Mouse (Mus musculus): ENCODE results near the gene Tmco3. TPM values are rescaled to one million over a fixed set of nuclear protein-coding genes. Genes with fewer than 3 reads are reported as not detected.

Tmco3 gene
- total and polyA plus RNA-seq, 2 experiments from 2014 or later: 23.5 to 31.4 TPM

GRCm38 (mm10) chr8:13276941-13277447 is 11.0 kb upstream of the Tmco3 start:
- Histone ChIP-seq H3K27me3 (ENCODE audit: insufficient read depth, low read length) (no peaks in the 10 kb centered on the region), H3K4me3 (ENCODE audit: low read depth, low read length) (no peak overlapping the region), H3K36me3 (ENCODE audit: insufficient read depth, low read length) (peaks cover 19% of the 10 kb centered on the region), H3K27ac (ENCODE audit: low read depth, low read length) (no peak overlapping the region), H3K9me3 (ENCODE audit: low read length) (no peaks in the 10 kb centered on the region), H3K4me2 (ENCODE audit: low read depth, low read length, poor library complexity, severe bottlenecking) (no peak overlapping the region), H3K9ac (replicated peaks; ENCODE audit: low read length, poor library complexity, severe bottlenecking) (no peak overlapping the region), H3K4me1 (ENCODE audit: insufficient read depth, low read length) (no peaks in the 10 kb centered on the region)
- no peak for ATAC-seq (ENCODE audit: low FRiP score)
- no peak for TF ChIP-seq CTCF (IDR thresholded peaks at IDR 0.05)
- no peak for DNase-seq (ENCODE audit: low spot score)
- 93% methylated on average over 5 of the region's 5 CpGs for WGBS

- Histone ChIP-seq H3K27me3 (ENCODE audit: insufficient read depth, low read length) (no peaks in the 10 kb centered on the region), H3K9me3 (ENCODE audit: low read length) (no peaks in the 10 kb centered on the region), H3K9ac (replicated peaks; ENCODE audit: low read length, poor library complexity, severe bottlenecking) (no peak overlapping the region), H3K4me2 (ENCODE audit: low read depth, low read length, poor library complexity, severe bottlenecking) (no peak overlapping the region), H3K36me3 (ENCODE audit: insufficient read depth, low read length) (peaks cover 6% of the 10 kb centered on the region; the same call in 1 of the 2 replicates), H3K4me3 (ENCODE audit: low read depth, low read length) (no peak overlapping the region), H3K27ac (ENCODE audit: low read depth, low read length) (no peak overlapping the region), H3K4me1 (ENCODE audit: insufficient read depth, low read length) (peaks cover 7% of the 10 kb centered on the region; the same call in 1 of the 2 replicates)
- TF ChIP-seq CTCF (IDR thresholded peaks at IDR 0.05): peak; percentile 46
- ATAC-seq (ENCODE audit: low FRiP score) (no peak), DNase-seq (ENCODE audit: low spot score) (no peak)
- 90% methylated on average over 1 of the region's 1 CpGs for WGBS
Measured at GRCm38 (mm10) chr8:13283200-13283599, 4.8 kb upstream of the Tmco3 start.

GRCm38 (mm10) chr8:13287304-13287691 is 692 bp upstream of the Tmco3 start:
- no peak for TF ChIP-seq CTCF (IDR thresholded peaks at IDR 0.05)
- Histone ChIP-seq H3K4me2 (ENCODE audit: low read depth, low read length, poor library complexity, severe bottlenecking) (peak overlapping the region; percentile 93), H3K9ac (replicated peaks; ENCODE audit: low read length, poor library complexity, severe bottlenecking) (peak overlapping the region; percentile 73), H3K4me3 (ENCODE audit: low read depth, low read length) (peak overlapping the region; percentile 84), H3K36me3 (ENCODE audit: insufficient read depth, low read length) (peaks cover 5% of the 10 kb centered on the region; the same call in 1 of the 2 replicates), H3K4me1 (ENCODE audit: insufficient read depth, low read length) (peaks cover 10% of the 10 kb centered on the region; the same call in 1 of the 2 replicates), H3K27me3 (ENCODE audit: insufficient read depth, low read length) (no peaks in the 10 kb centered on the region), H3K9me3 (ENCODE audit: low read length) (no peaks in the 10 kb centered on the region), H3K27ac (ENCODE audit: low read depth, low read length) (peak overlapping the region; percentile 91)
- ATAC-seq (ENCODE audit: low FRiP score) (peak; percentile 81), DNase-seq (ENCODE audit: low spot score) (peak; percentile 85)
- WGBS: under 1% methylated on average over 30 of the region's 34 CpGs

GRCm38 (mm10) chr8:13288646-13289045 is 656 bp downstream of the Tmco3 start:
- no peak for TF ChIP-seq CTCF (IDR thresholded peaks at IDR 0.05)
- ATAC-seq (ENCODE audit: low FRiP score) (no peak), DNase-seq (ENCODE audit: low spot score) (no peak)
- WGBS: 4% methylated on average over 6 of the region's 6 CpGs
- Histone ChIP-seq H3K36me3 (ENCODE audit: insufficient read depth, low read length) (peaks cover 7% of the 10 kb centered on the region; the same call in 1 of the 2 replicates), H3K9ac (replicated peaks; ENCODE audit: low read length, poor library complexity, severe bottlenecking) (peak overlapping the region; percentile 73), H3K27me3 (ENCODE audit: insufficient read depth, low read length) (no peaks in the 10 kb centered on the region), H3K27ac (ENCODE audit: low read depth, low read length) (peak overlapping the region; percentile 91; the same call in 1 of the 2 replicates), H3K4me3 (ENCODE audit: low read depth, low read length) (peak overlapping the region; percentile 84), H3K4me2 (ENCODE audit: low read depth, low read length, poor library complexity, severe bottlenecking) (peak overlapping the region; percentile 93), H3K4me1 (ENCODE audit: insufficient read depth, low read length) (peaks cover 10% of the 10 kb centered on the region; the same call in 1 of the 2 replicates), H3K9me3 (ENCODE audit: low read length) (no peaks in the 10 kb centered on the region)

GRCm38 (mm10) chr8:13292364-13292763 is 4.4 kb downstream of the Tmco3 start:
- H3K4me2 ChIP-seq (ENCODE audit: low read depth, low read length, poor library complexity, severe bottlenecking): no peak overlapping the region
- ATAC-seq (ENCODE audit: low FRiP score) (no peak), DNase-seq (ENCODE audit: low spot score) (peak; percentile 61)
- H3K9me3 ChIP-seq (ENCODE audit: low read length): no peaks in the 10 kb centered on the region
- no peak overlapping the region for H3K9ac ChIP-seq (replicated peaks; ENCODE audit: low read length, poor library complexity, severe bottlenecking)
- no peaks in the 10 kb centered on the region for H3K27me3 ChIP-seq (ENCODE audit: insufficient read depth, low read length)
- no peak overlapping the region for H3K4me3 ChIP-seq (ENCODE audit: low read depth, low read length)
- no peak overlapping the region for H3K27ac ChIP-seq (ENCODE audit: low read depth, low read length)
- H3K36me3 ChIP-seq (ENCODE audit: insufficient read depth, low read length): peaks cover 38% of the 10 kb centered on the region
- 26% methylated on average over 9 of the region's 9 CpGs for WGBS
- H3K4me1 ChIP-seq (ENCODE audit: insufficient read depth, low read length): 0 out of 2 replicates have a peak, but pooled peaks cover 3% of the 10 kb centered on the region
- peak; percentile 86 for TF ChIP-seq CTCF (IDR thresholded peaks at IDR 0.05)

GRCm38 (mm10) chr8:13293677-13294470 is 5.9 kb downstream of the Tmco3 start:
- H3K36me3 ChIP-seq (ENCODE audit: insufficient read depth, low read length): peaks cover 43% of the 10 kb centered on the region
- H3K4me1 ChIP-seq (ENCODE audit: insufficient read depth, low read length): 0 out of 2 replicates have a peak, but pooled peaks cover 3% of the 10 kb centered on the region
- no peaks in the 10 kb centered on the region for H3K9me3 ChIP-seq (ENCODE audit: low read length)
- no peak overlapping the region for H3K27ac ChIP-seq (ENCODE audit: low read depth, low read length)
- no peaks in the 10 kb centered on the region for H3K27me3 ChIP-seq (ENCODE audit: insufficient read depth, low read length)
- DNase-seq (ENCODE audit: low spot score): no peak
- no peak for ATAC-seq (ENCODE audit: low FRiP score)
- 94% methylated on average over 9 of the region's 9 CpGs for WGBS
- no peak overlapping the region for H3K9ac ChIP-seq (replicated peaks; ENCODE audit: low read length, poor library complexity, severe bottlenecking)
- no peak overlapping the region for H3K4me3 ChIP-seq (ENCODE audit: low read depth, low read length)
- no peak overlapping the region for H3K4me2 ChIP-seq (ENCODE audit: low read depth, low read length, poor library complexity, severe bottlenecking)
- TF ChIP-seq CTCF (IDR thresholded peaks at IDR 0.05): no peak
